Mouse (Mus musculus): ENCODE data around the gene Socs7. TPM values are rescaled to one million over a fixed set of nuclear protein-coding genes. Genes with fewer than 3 reads are reported as not detected.

The Socs7 gene
- polyA plus RNA-seq, 1 experiment, result 4.6 TPM

GRCm38 (mm10) chr11:97345446-97345845 is 16.9 kb upstream of the Socs7 start:
- Histone ChIP-seq H3K27ac (ENCODE audit: insufficient read depth, low read depth, low read length) (no peak overlapping the region), H3K4me1 (ENCODE audit: control insufficient read depth, insufficient read depth, insufficient read length, low read length) (0 out of 2 replicates have a peak, but pooled peaks cover 1% of the 10 kb centered on the region), H3K36me3 (ENCODE audit: control insufficient read depth, insufficient read depth, low read length) (no peaks in the 10 kb centered on the region), H3K27me3 (ENCODE audit: control insufficient read depth, insufficient read depth, low read length) (no peaks in the 10 kb centered on the region; the same call in 1 of the 2 replicates), H3K4me3 (ENCODE audit: low read depth, low read length) (no peak overlapping the region)
- no peak for TF ChIP-seq CTCF (IDR thresholded peaks at IDR 0.05; ENCODE audit: extremely low read depth, insufficient read length, insufficient replicate concordance, low read depth, low read length)
- no peak for TF ChIP-seq POLR2A (IDR thresholded peaks at IDR 0.05; ENCODE audit: low read depth, low read length)
- 67% methylated on average over 10 of the region's 10 CpGs for WGBS

DNA sequence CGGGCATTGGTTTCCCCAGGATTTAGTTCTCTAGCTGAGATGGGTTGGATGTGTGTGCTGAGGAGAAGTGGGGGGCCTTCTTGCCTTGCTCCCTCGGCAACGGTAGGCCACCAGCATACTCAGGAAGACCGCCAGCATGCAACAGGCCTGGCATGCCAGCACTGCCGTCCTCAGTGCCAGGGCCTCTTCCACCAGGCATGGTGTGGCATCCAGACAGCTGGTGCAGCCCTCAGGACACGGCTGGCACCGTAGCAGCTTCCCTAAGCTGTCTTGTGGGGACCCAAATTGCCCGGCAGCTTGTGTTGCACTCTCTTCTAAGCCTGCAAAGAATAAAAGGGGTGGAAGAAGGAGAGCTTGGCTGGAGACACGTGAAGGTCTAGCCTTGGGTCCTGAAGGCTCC is 16.0 kb upstream of the Socs7 start:
- Histone ChIP-seq H3K36me3 (ENCODE audit: control insufficient read depth, insufficient read depth, low read length) (no peaks in the 10 kb centered on the region), H3K27ac (ENCODE audit: insufficient read depth, low read depth, low read length) (no peak overlapping the region), H3K27me3 (ENCODE audit: control insufficient read depth, insufficient read depth, low read length) (no peaks in the 10 kb centered on the region; the same call in 1 of the 2 replicates), H3K4me1 (ENCODE audit: control insufficient read depth, insufficient read depth, insufficient read length, low read length) (0 out of 2 replicates have a peak, but pooled peaks cover 1% of the 10 kb centered on the region), H3K4me3 (ENCODE audit: low read depth, low read length) (no peak overlapping the region)
- 81% methylated on average over 9 of the region's 9 CpGs for WGBS
- TF ChIP-seq CTCF (IDR thresholded peaks at IDR 0.05; ENCODE audit: extremely low read depth, insufficient read length, insufficient replicate concordance, low read depth, low read length) (no peak), POLR2A (IDR thresholded peaks at IDR 0.05; ENCODE audit: low read depth, low read length) (no peak)

DNA sequence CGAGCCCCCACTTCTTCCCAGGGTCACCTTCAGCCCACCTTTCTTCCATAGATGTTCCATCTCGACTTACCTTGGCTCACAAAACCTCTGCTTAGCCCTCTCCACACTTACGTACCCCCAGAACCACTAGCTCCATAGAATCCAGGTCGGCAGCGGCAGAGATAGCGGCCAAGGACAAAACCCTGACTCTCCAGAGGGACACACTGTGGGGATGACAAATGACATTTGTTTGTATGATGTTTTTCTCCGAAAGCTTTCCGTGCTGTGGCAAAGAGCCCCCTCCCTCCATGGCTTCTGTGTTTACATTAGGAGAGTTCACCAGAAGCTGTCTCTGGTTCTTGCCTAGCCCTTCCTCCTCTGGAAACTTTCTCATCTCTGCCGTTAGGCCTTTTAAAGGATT is 15.1 kb upstream of the Socs7 start:
- H3K27ac ChIP-seq (ENCODE audit: insufficient read depth, low read depth, low read length), result no peak overlapping the region
- 0 out of 2 replicates have a peak, but pooled peaks cover 1% of the 10 kb centered on the region for H3K4me1 ChIP-seq (ENCODE audit: control insufficient read depth, insufficient read depth, insufficient read length, low read length)
- no peaks in the 10 kb centered on the region for H3K36me3 ChIP-seq (ENCODE audit: control insufficient read depth, insufficient read depth, low read length)
- no peak overlapping the region for H3K4me3 ChIP-seq (ENCODE audit: low read depth, low read length)
- 78% methylated on average over 9 of the region's 9 CpGs for WGBS
- H3K27me3 ChIP-seq (ENCODE audit: control insufficient read depth, insufficient read depth, low read length), result no peaks in the 10 kb centered on the region; the same call in 1 of the 2 replicates
- TF ChIP-seq CTCF (IDR thresholded peaks at IDR 0.05; ENCODE audit: extremely low read depth, insufficient read length, insufficient replicate concordance, low read depth, low read length) (no peak), POLR2A (IDR thresholded peaks at IDR 0.05; ENCODE audit: low read depth, low read length) (no peak)

DNA sequence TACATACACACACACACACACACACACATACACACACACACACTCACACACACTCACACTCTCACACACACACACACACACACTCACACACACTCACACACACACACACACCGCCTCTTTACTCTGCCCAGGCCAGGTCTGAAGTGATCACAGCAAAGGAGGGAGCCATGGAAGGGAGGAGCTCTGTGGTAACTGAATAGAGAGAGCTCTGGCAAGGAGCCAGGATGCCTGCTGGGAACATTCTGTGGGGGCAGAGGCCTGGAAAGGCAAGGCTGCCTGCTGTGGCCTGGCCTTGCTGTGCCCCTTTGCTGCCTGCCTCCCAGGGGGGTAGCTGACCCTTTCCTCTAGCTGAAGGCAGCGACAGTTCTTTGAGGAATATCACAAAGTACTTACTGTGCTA is 12.3 kb upstream of the Socs7 start:
- H3K36me3 ChIP-seq (ENCODE audit: control insufficient read depth, insufficient read depth, low read length), result no peaks in the 10 kb centered on the region
- no peaks in the 10 kb centered on the region; the same call in 1 of the 2 replicates for H3K27me3 ChIP-seq (ENCODE audit: control insufficient read depth, insufficient read depth, low read length)
- WGBS, result 47% methylated on average over 2 of the region's 2 CpGs
- no peak overlapping the region for H3K27ac ChIP-seq (ENCODE audit: insufficient read depth, low read depth, low read length)
- H3K4me3 ChIP-seq (ENCODE audit: low read depth, low read length), result no peak overlapping the region
- no peak for TF ChIP-seq POLR2A (IDR thresholded peaks at IDR 0.05; ENCODE audit: low read depth, low read length)
- no peak for TF ChIP-seq CTCF (IDR thresholded peaks at IDR 0.05; ENCODE audit: extremely low read depth, insufficient read length, insufficient replicate concordance, low read depth, low read length)
- H3K4me1 ChIP-seq (ENCODE audit: control insufficient read depth, insufficient read depth, insufficient read length, low read length), result 0 out of 2 replicates have a peak, but pooled peaks cover 1% of the 10 kb centered on the region

DNA sequence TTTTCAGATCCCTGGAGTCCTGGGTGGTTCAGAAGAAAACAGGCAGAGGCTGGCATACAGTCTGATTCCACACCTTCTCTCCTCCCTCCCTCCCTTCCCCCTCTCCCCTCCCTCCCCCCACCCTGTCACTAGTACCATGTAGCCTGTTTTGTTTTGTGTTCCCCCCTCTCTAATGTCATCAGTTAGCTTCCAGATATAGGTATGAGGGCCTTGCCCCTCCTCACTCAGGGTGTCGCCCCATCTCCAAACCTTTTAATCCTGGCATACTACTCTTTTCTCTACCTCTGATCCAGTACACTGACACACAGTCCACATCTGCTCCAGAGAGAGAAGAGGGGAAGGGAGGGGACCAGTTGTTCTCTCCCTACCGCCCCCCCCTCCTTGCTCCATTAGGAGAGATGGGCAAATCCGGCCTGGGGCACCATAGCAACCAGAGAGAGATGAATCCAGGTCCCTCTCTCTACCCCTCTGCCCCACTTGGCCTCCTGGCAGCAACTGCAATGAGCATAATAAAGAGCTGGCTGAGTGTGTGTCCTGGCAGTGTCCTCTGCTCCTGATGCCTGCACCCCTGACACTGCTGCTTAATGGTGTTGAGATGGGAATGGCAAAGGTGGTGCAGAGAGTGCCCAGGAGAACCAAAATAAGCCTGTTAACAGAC is 10.2 kb upstream of the Socs7 start, which contains the start of gene Gpr179:
TSS of gene Gpr179 (minus strand) at position 51 of the 658 bp plus-strand sequence.
- Histone ChIP-seq H3K27me3 (ENCODE audit: control insufficient read depth, insufficient read depth, low read length) (no peaks in the 10 kb centered on the region), H3K4me3 (ENCODE audit: low read depth, low read length) (no peak within 1 kb of the TSS), H3K4me1 (ENCODE audit: control insufficient read depth, insufficient read depth, insufficient read length, low read length) (0 out of 2 replicates have a peak, but pooled peaks cover 1% of the 10 kb centered on the region), H3K36me3 (ENCODE audit: control insufficient read depth, insufficient read depth, low read length) (no peaks in the 10 kb centered on the region), H3K27ac (ENCODE audit: insufficient read depth, low read depth, low read length) (no peak within 1 kb of the TSS)
- TF ChIP-seq CTCF (IDR thresholded peaks at IDR 0.05; ENCODE audit: extremely low read depth, insufficient read length, insufficient replicate concordance, low read depth, low read length) (no peak), POLR2A (IDR thresholded peaks at IDR 0.05; ENCODE audit: low read depth, low read length) (no peak)
- WGBS, result 93% methylated on average over 3 of the region's 3 CpGs

DNA sequence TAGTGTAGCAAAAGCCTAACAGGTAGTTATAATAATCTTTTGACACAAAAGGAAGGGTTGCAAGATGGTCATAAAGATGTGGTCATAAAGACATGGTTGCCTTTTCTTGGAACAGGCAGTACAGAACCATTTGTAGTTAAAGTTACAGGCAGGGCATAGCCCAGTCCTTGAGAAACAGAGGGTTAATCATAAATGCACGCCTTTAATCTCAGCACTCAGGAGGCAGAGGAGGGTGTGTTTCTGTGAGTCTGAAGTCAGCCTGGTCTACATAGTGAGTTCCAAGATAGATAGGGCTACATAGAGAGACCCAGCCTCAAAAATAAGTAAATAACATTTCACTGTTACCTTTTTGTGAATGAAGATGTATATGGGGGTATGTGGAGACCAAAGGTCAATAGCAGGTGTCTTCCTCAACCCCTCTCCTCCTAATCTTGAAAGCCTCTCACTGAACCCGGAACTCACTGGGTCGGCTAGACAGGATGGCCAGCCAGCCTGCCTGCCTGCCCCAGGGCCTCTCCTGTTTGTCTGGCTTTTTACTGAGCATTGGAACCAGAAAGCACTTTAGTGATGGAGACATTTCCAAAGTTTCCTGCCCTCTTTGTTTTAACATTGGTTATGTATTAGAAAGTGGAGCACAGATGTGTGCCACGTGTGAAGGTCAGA is 9.3 kb upstream of the Socs7 start:
- Histone ChIP-seq H3K36me3 (ENCODE audit: control insufficient read depth, insufficient read depth, low read length) (no peaks in the 10 kb centered on the region), H3K27me3 (ENCODE audit: control insufficient read depth, insufficient read depth, low read length) (no peaks in the 10 kb centered on the region), H3K4me1 (ENCODE audit: control insufficient read depth, insufficient read depth, insufficient read length, low read length) (0 out of 2 replicates have a peak, but pooled peaks cover 1% of the 10 kb centered on the region), H3K27ac (ENCODE audit: insufficient read depth, low read depth, low read length) (no peak overlapping the region), H3K4me3 (ENCODE audit: low read depth, low read length) (no peak overlapping the region)
- WGBS, result 28% methylated on average over 4 of the region's 4 CpGs
- TF ChIP-seq CTCF (IDR thresholded peaks at IDR 0.05; ENCODE audit: extremely low read depth, insufficient read length, insufficient replicate concordance, low read depth, low read length), result no peak
- no peak for TF ChIP-seq POLR2A (IDR thresholded peaks at IDR 0.05; ENCODE audit: low read depth, low read length)

DNA sequence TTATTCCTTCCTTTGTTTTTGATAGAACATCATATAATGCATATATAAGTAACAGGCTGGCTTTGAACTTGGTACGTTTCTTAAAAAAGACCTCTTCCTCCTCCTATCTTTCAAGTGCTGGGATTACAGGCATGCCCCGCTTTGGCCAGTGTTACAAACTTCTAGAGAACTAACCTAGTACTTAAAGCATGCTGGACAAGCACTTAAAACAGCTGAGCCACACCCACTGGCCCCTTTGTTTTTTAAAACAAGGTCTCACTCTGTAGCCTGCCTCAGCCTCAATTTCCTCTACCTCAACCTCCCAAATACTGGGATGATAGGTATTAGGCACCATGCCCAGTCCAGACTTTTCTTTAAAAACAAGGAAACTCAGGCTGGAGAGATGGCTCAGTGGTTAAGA is 7.7 kb upstream of the Socs7 start:
- WGBS, result 89% methylated on average over 2 of the region's 2 CpGs

More for the DNA sequence above, 7.7 kb upstream of the Socs7 start:
- Histone ChIP-seq H3K4me3 (ENCODE audit: low read depth, low read length) (no peak overlapping the region), H3K36me3 (ENCODE audit: control insufficient read depth, insufficient read depth, low read length) (no peaks in the 10 kb centered on the region), H3K4me1 (ENCODE audit: control insufficient read depth, insufficient read depth, insufficient read length, low read length) (0 out of 2 replicates have a peak, but pooled peaks cover 1% of the 10 kb centered on the region), H3K27me3 (ENCODE audit: control insufficient read depth, insufficient read depth, low read length) (no peaks in the 10 kb centered on the region), H3K27ac (ENCODE audit: insufficient read depth, low read depth, low read length) (no peak overlapping the region)
- TF ChIP-seq POLR2A (IDR thresholded peaks at IDR 0.05; ENCODE audit: low read depth, low read length), result no peak
- TF ChIP-seq CTCF (IDR thresholded peaks at IDR 0.05; ENCODE audit: extremely low read depth, insufficient read length, insufficient replicate concordance, low read depth, low read length), result no peak
